Mouse (Mus musculus) kidney, postnatal 36 days (tissue): Measurements from ENCODE around the gene Smarcd3.

ENCODE experiments used
- DNase-seq, 2 experiments: peaks; one replicate each; pipeline ENCODE4 v3.0.0; 2021 to 2022; ENCODE audit warnings: mixed read lengths in 2 of 2

The Smarcd3 gene

DNA sequence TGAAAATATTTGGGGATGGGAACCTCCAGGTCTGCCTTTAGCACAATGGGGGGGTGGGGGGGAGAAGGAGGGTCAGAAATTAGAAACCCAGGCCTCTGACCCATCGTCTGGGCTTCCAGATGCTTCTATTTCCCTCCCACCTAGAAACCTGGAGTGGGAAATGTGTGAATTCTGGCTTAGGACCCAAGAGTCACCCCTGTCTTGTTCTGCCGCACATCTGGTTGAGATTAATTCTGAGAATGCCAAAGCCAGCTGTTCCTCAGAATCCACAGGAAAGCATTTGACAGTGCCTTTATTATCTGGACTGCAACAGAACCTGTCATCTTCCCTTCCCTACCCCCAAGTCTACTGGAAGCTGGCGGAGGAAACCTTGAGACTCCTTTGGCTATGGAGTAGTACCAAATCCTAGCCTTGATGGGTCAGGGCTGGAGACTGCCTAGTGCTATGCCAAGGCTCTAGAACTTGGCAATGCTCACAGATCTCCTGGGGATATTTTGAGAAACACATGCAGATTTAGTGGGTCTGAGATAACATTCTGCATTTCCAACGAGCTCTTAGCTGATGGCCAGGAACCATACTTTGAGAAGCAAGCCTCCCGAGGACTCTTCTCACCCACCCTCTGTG is 70.5 kb downstream of the Smarcd3 start:
- no peak for DNase-seq

- DNase-seq: no peak
Observed at GRCm38 (mm10) chr5:24551317-24551688, 72.9 kb downstream of the Smarcd3 start.

- peak; percentile 26 to 55 for DNase-seq
Observed at GRCm38 (mm10) chr5:24550598-24551316, 73.5 kb downstream of the Smarcd3 start.

DNA sequence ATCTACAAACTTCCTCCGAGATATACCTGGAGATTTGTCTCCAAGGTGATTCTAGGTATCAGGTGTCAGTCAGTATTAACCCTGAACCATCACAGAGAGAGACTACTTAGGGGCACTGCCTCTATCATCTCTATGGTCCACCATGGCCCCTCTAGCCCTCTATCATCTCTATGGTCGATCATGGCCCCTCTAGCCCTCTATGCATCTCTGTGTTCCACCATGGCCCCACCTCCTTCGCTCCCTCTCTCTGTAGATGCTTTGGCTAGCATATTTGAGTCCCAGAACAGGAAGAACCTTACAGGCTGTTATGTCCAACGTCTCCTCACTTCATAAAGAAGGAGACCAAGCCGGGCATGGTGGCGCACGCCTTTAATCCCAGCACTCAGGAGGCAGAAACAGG is 81.6 kb downstream of the Smarcd3 start:
- DNase-seq: no peak

DNA sequence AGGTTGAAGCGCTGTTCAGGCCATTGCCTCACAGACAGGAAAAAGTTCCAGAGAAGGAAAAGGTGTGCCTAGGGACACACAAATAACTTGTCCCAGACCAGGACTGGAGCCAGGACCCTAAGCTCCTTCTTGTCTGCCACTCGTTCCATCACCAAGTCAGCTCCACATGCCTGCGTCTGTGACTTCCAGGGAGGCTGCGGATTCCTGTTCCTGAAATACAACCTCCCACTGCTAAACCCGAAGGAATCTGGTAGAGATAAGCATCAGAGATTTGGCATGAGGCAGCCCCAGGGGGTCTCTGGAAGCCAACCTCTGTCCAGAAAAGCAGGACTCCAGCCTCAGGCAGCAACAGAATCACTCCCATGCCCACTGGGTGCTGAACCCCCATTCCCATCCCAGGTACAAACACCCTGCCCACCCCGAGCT is 83.1 kb downstream of the Smarcd3 start:
- no peak for DNase-seq
